Mouse (Mus musculus) liver, adult 2 months (tissue): Measurements from ENCODE around the gene Olfr1414. TPM values are rescaled to one million over a fixed set of nuclear protein-coding genes. Genes with fewer than 3 reads are reported as not detected.
A peak's percentile ranks its signal among the peaks of the same experiment; 100 is the strongest.
"Not testable (repeated sequence)": the region's sequence is repeated elsewhere in the genome, so short reads cannot be mapped to it uniquely, and the experiment has no call there.

Source experiments
- DNase-seq: peaks from one replicate; pipeline ENCODE4 v3.0.0-alpha.2; 2011; ENCODE audit warnings: low read depth, low spot score; ENCODE audit errors: extremely low read depth
- H3K27ac ChIP-seq: fragments of 200-500 bp; replicated peaks from 2 replicates; pipeline ENCODE4 v1.5.1; 2012; ENCODE audit warnings: low read depth, mild to moderate bottlenecking, control low read depth, inconsistent platforms, low read length; ENCODE audit not compliant: insufficient read depth
- H3K27me3 ChIP-seq: fragments of 200-500 bp; 2 replicates; pipeline ENCODE4 v1.6.1; 2012; ENCODE audit warnings: mild to moderate bottlenecking, moderate library complexity, low read length, inconsistent platforms; ENCODE audit not compliant: control insufficient read depth, insufficient read depth
- H3K36me3 ChIP-seq: fragments of 200-500 bp; 2 replicates; pipeline ENCODE4 v1.6.1; 2012; ENCODE audit warnings: low read length, inconsistent platforms; ENCODE audit not compliant: control insufficient read depth, insufficient read depth
- H3K4me1 ChIP-seq: fragments of 200-500 bp; 2 replicates; pipeline ENCODE4 v1.6.1; 2011; ENCODE audit warnings: low read length; ENCODE audit not compliant: control insufficient read depth, insufficient read depth
- H3K4me3 ChIP-seq: fragments of 200-500 bp; 2 replicates; pipeline ENCODE4 v1.5.1; 2011; ENCODE audit warnings: low read depth, mild to moderate bottlenecking, control low read depth, low read length, moderate library complexity; ENCODE audit not compliant: insufficient read depth
- H3K79me2 ChIP-seq: fragments of 200-500 bp; 2 replicates; pipeline ENCODE4 v1.6.1; 2012; ENCODE audit warnings: inconsistent platforms, mild to moderate bottlenecking, low read length, moderate library complexity; ENCODE audit not compliant: control insufficient read depth, insufficient read depth
- H3K9ac ChIP-seq: fragments of 200-500 bp; 2 replicates; pipeline ENCODE4 v1.6.1; 2012; ENCODE audit warnings: low read depth, mild to moderate bottlenecking, control low read depth, inconsistent platforms, low read length
- CTCF ChIP-seq: fragments of 200-500 bp; IDR thresholded peaks from 2 replicates; pipeline ENCODE4 v1.5.1; 2011; ENCODE audit warnings: low read depth, low read length, control low read depth
- POLR2A ChIP-seq: fragments of 200-500 bp; IDR thresholded peaks from 2 replicates; pipeline ENCODE4 v1.6.1; 2011; ENCODE audit warnings: low read length, control low read depth; ENCODE audit not compliant: insufficient read depth; ENCODE audit errors: extremely low read depth
- WGBS: fragments of 180-500 bp; shearing (Covaris S2); methylation state at CpG from one replicate; pipeline ENCODE4 v1.1.7; 2018; 5-methylcytosine and 5-hydroxymethylcytosine counted together
- polyA plus RNA-seq: library from polyadenylated mRNA; depleted of rRNA; stranded (reverse); fragments of >200 nt; gene quantifications from 2 replicates; pipeline ENCODE4 v1.2.3, GENCODE M21; 2012
- total RNA-seq: library from RNA; depleted of rRNA; stranded (reverse); fragments of >200 nt; gene quantifications from 2 replicates; pipeline ENCODE4 v1.2.3, GENCODE M21; 2014

The Olfr1414 gene
- total and polyA plus RNA-seq, 2 experiments: not detected

DNA sequence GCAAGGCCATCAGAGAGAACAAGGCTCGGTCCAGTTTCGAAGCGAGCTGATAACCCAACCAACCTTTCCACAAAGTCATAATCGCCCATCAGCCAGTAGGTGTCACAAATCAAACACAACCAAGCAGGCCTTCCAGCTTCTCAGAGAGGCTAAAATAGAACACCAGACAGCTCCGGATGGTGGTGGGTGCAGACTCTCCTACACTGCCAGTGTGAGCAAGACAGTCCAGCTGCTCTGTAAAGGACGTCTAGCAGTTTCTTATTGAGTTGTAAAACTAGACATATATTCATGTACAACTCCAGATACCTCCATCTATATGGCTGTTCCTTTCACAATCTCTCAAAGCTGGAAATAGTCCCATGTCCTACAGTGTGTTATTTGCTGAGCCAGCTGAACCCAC lies 585 bp upstream of the Olfr1414 start:
- H3K4me1 ChIP-seq: no peaks in the 10 kb centered on the region
- no peaks in the 10 kb centered on the region for H3K36me3 ChIP-seq
- H3K9ac ChIP-seq: no peak overlapping the region
- H3K79me2 ChIP-seq: no peaks in the 10 kb centered on the region
- 70% methylated on average over 6 of the region's 6 CpGs for WGBS
- no peak for DNase-seq
- TF ChIP-seq POLR2A: no peak
- TF ChIP-seq CTCF: no peak
- H3K27ac ChIP-seq: no peak overlapping the region
- H3K4me3 ChIP-seq: no peak overlapping the region
- H3K27me3 ChIP-seq: no peaks in the 10 kb centered on the region

DNA sequence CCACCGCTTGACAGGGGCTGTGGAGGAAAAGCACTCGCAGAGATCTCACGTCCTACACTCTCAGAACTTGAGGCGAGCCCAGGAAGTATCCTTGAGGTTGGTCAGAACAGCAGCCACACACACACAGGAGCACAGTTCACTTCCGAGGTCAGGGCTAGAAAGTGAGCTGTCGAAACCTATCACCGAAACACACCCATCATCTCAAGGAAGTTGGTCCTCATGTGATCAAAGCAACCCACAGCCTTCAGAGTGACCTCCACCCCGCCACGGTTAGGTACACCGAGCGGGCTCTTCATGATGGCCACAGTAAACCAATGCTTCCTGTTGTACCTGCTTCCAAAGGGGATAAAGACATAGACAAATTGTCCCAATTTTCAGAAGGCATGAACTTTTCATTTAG lies 3.1 kb downstream of the Olfr1414 start:
- WGBS: 73% methylated on average over 11 of the region's 11 CpGs
- DNase-seq: no peak

DNA sequence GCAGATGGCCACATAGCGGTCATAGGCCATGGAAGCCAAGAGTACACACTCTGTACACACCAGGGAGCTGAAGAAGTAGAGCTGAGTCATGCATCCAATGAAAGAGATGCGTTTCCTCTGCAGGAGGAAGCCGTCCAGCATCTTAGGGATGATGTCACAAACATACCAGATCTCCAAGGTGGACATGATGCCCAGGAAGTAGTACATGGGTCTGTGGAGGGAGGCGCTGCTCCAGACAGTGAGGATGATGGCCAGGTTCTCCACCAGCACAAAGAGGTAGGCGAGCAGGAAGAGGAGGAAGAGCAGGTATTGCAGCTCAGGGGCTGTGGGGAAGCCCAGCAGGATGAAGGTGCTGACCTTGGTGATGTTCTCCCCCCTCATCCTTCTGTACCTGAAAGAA lies 6.8 kb downstream of the Olfr1414 start:
- not testable (repeated sequence) for H3K4me3 ChIP-seq, H3K27ac ChIP-seq, H3K36me3 ChIP-seq, DNase-seq, H3K79me2 ChIP-seq, H3K9ac ChIP-seq, H3K4me1 ChIP-seq, H3K27me3 ChIP-seq
- WGBS: 84% methylated on average over 5 of the region's 5 CpGs

More for the DNA sequence above, 3.1 kb downstream of the Olfr1414 start:
- no peaks in the 10 kb centered on the region for H3K4me1 ChIP-seq
- H3K36me3 ChIP-seq: no peaks in the 10 kb centered on the region
- H3K4me3 ChIP-seq: no peak overlapping the region
- no peak for TF ChIP-seq POLR2A
- TF ChIP-seq CTCF: no peak
- H3K27ac ChIP-seq: no peak overlapping the region
- H3K27me3 ChIP-seq: no peaks in the 10 kb centered on the region; the same call in 1 of the 2 replicates
- no peaks in the 10 kb centered on the region for H3K79me2 ChIP-seq
- no peak overlapping the region for H3K9ac ChIP-seq

DNA sequence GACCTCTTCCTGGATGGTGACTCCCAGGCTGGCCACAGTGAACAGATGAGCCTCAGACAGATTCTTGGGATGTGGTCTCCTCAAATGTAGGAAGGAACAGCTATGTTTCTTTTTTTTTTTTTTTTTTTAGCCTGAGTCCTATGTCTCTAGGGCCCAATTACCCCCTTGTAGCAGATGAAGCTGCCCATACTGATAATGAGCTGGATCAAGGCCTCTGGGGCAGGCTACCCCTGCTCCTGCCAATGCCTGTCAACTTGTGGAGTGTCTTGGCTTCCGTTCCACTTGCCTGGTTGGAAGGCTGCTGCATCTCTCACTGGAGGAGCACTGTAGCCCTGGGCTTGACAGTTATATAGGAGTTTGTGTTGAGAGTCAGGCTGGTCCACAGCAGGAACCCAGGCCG lies 22.5 kb downstream of the Olfr1414 start, which contains the start of gene Olfr1415:
Gene Olfr1415 (minus strand): TSS at position 101 of the 400 bp plus-strand sequence.
- no peaks in the 10 kb centered on the region for H3K4me1 ChIP-seq
- TF ChIP-seq POLR2A: no peak
- no peak for TF ChIP-seq CTCF
- H3K36me3 ChIP-seq: no peaks in the 10 kb centered on the region
- H3K27ac ChIP-seq: no peak within 1 kb of the TSS
- 79% methylated on average over 2 of the region's 2 CpGs for WGBS
- no peaks in the 10 kb centered on the region for H3K27me3 ChIP-seq
- DNase-seq: no peak
- H3K9ac ChIP-seq: no peak within 1 kb of the TSS
- no peaks in the 10 kb centered on the region for H3K79me2 ChIP-seq
- H3K4me3 ChIP-seq: no peak within 1 kb of the TSS

DNA sequence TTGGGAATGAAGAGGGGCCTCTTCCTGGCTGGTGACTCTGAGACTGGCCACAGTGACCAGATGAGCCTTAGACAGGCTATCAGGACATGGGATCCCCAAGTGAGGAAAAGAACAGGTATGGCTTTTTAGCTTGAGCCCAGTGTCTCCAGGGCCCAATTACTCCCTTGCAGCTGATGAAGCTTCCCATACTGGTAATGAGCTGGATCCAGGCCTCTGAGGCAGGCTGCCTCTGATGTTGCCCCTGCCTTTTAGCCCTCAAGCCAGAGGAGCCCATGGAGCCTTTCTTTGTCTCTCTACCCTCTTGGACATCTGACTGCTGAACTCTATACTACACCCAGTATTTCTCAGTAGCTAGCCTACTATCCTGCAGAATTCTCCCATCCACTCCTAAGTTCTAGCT lies 33.4 kb downstream of the Olfr1414 start, which contains the start of gene Olfr1416:
Gene Olfr1416 (minus strand): TSS at position 101 of the 400 bp plus-strand sequence.
- DNase-seq: no peak
- no peak within 1 kb of the TSS for H3K9ac ChIP-seq
- H3K36me3 ChIP-seq: no peaks in the 10 kb centered on the region
- H3K27me3 ChIP-seq: no peaks in the 10 kb centered on the region
- no peak within 1 kb of the TSS for H3K27ac ChIP-seq
- TF ChIP-seq CTCF (no peak), POLR2A (no peak)
- H3K4me3 ChIP-seq: no peak within 1 kb of the TSS
- H3K79me2 ChIP-seq: no peaks in the 10 kb centered on the region
- H3K4me1 ChIP-seq: no peaks in the 10 kb centered on the region

DNA sequence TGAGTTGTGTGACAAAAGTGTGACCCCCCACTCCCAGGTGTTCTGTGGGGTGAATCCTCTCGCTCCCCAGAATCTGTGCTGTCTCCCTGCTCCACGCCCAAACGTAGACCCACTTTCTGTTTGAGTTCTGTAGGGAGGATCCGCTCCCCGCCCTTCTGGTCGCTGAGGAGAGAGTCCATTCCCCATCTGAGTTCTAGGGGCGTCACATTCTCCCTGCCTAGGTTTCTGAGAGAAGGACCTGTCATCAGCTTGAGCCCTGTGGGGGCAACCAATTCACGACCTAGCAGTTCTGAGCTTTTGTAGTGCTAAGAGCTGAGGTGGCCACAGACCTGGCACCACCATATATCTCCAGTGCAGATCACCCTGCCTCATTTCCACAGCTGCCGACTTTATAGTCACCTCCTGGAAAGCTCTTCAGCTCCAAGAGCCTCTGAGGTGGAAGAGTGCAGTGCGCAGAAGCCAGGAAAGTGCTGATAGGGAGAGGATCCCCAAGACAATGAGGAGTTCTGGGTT lies 44.3 kb downstream of the Olfr1414 start:
- Histone ChIP-seq H3K27ac (peak overlapping the region; percentile 64), H3K4me3 (peak overlapping the region; percentile 93), H3K36me3 (peaks cover 12% of the 10 kb centered on the region), H3K9ac (peak overlapping the region; percentile 69), H3K27me3 (no peaks in the 10 kb centered on the region), H3K4me1 (peaks cover 5% of the 10 kb centered on the region), H3K79me2 (peaks cover 8% of the 10 kb centered on the region; the same call in 1 of the 2 replicates)
- 3% methylated on average over 10 of the region's 10 CpGs for WGBS
- TF ChIP-seq CTCF (no peak), POLR2A (no peak)
- DNase-seq: no peak
